Mouse (Mus musculus): Measurements from ENCODE around the gene Thap8.

GRCm38 (mm10) chr7:30300914-30301313 is 21.0 kb downstream of the Thap8 start:
- TF ChIP-seq CTCF (IDR thresholded peaks at IDR 0.05; ENCODE audit: control insufficient read depth, insufficient read depth, insufficient replicate concordance, low read depth, low read length) (peak; percentile 63; the same call in 1 of the 2 replicates), POLR2A (IDR thresholded peaks at IDR 0.05; ENCODE audit: control insufficient read depth, low read depth, low read length) (no peak)
